Mouse (Mus musculus) C2C12 (cell line): Measurements from ENCODE around the gene Ggnbp2.

ENCODE experiments used
- CTCF ChIP-seq: IDR thresholded peaks from one replicate; pipeline ENCODE4 v1.5.1; 2011; ENCODE audit not compliant: control insufficient read depth, insufficient read depth, insufficient read length
- MAX ChIP-seq: IDR thresholded peaks from one replicate; pipeline ENCODE4 v1.6.1; 2011; ENCODE audit warnings: mild to moderate bottlenecking, control low read depth

DNA sequence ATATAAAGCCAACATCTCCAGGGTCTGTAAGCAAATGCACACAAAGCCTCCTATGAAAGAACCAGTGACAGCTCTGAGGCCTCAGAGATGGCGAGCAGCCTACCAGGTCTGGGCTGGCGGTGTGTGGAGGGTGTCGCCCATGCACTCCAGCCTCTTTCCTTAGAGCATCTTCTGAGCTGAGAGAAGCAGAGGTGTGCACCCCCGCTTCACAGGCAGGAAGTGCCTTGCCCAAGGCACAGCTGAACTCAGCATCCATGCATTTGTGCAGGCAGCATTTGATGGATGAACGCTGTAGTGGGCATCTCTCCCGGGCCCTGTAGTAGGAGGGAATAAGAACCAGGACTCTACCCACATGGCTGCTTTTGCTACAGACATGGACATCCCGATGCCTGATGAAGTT lies 21.1 kb upstream of the Ggnbp2 start:
- TF ChIP-seq CTCF (no peak), MAX (no peak)
